Mouse (Mus musculus): ENCODE measurements around the gene Cpxm2. TPM values are rescaled to one million over a fixed set of nuclear protein-coding genes. Genes with fewer than 3 reads are reported as not detected.

Gene Cpxm2
- total and polyA plus RNA-seq, 2 experiments from 2014 or later: 2.4 to 3.1 TPM

- H3K27ac ChIP-seq (ENCODE audit: low read depth, low read length): no peak overlapping the region
These were observed 20.2 kb upstream of the Cpxm2 start for GRCm38 (mm10) chr7:132174787-132175186.

DNA sequence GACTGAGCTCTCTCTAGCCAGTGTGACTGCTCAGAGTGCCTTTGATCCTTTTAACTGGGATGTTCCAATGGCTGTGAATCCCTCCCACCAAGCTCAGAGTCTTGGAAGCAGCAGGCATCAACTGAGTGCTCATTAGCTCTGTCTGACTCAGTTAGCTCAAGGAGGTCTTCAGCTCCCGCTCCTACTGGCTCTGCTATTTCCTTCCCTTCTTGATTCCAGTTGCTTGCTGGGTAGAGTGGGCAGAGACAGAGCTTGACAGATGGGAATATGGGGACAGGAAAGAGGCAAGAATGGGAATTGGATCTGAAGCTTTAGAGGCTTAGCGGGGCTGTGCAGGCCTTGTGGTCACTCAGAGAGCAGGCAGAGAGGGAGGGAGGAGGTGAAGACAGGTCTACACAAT lies 19.8 kb upstream of the Cpxm2 start:
- Histone ChIP-seq H3K36me3 (ENCODE audit: insufficient read depth, low read length) (no peaks in the 10 kb centered on the region), H3K4me1 (ENCODE audit: insufficient read depth, low read length) (peaks cover 6% of the 10 kb centered on the region), H3K4me2 (ENCODE audit: low read depth, low read length, poor library complexity, severe bottlenecking) (no peak overlapping the region), H3K27ac (ENCODE audit: low read depth, low read length) (no peak overlapping the region), H3K9me3 (ENCODE audit: low read length) (no peaks in the 10 kb centered on the region), H3K27me3 (ENCODE audit: insufficient read depth, low read length) (no peaks in the 10 kb centered on the region), H3K9ac (replicated peaks; ENCODE audit: low read length, poor library complexity, severe bottlenecking) (no peak overlapping the region), H3K4me3 (ENCODE audit: low read depth, low read length) (no peak overlapping the region)
- WGBS: 74% methylated on average over 2 of the region's 2 CpGs
- no peak for DNase-seq (ENCODE audit: low spot score)
- no peak for ATAC-seq (ENCODE audit: low FRiP score)
- no peak for TF ChIP-seq CTCF (IDR thresholded peaks at IDR 0.05)

More at GRCm38 (mm10) chr7:132174787-132175186, 20.2 kb upstream of the Cpxm2 start:
- Histone ChIP-seq H3K4me1 (ENCODE audit: insufficient read depth, low read length) (peaks cover 6% of the 10 kb centered on the region), H3K9ac (replicated peaks; ENCODE audit: low read length, poor library complexity, severe bottlenecking) (no peak overlapping the region), H3K4me2 (ENCODE audit: low read depth, low read length, poor library complexity, severe bottlenecking) (no peak overlapping the region), H3K27me3 (ENCODE audit: insufficient read depth, low read length) (no peaks in the 10 kb centered on the region), H3K4me3 (ENCODE audit: low read depth, low read length) (no peak overlapping the region), H3K36me3 (ENCODE audit: insufficient read depth, low read length) (no peaks in the 10 kb centered on the region), H3K9me3 (ENCODE audit: low read length) (no peaks in the 10 kb centered on the region)
- no peak for ATAC-seq (ENCODE audit: low FRiP score)
- no peak for TF ChIP-seq CTCF (IDR thresholded peaks at IDR 0.05)
- no peak for DNase-seq (ENCODE audit: low spot score)
- 75% methylated on average over 5 of the region's 5 CpGs for WGBS

- Histone ChIP-seq H3K9ac (replicated peaks; ENCODE audit: low read length, poor library complexity, severe bottlenecking) (no peak overlapping the region), H3K4me1 (ENCODE audit: insufficient read depth, low read length) (peaks cover 6% of the 10 kb centered on the region), H3K36me3 (ENCODE audit: insufficient read depth, low read length) (no peaks in the 10 kb centered on the region), H3K27ac (ENCODE audit: low read depth, low read length) (peak overlapping the region; percentile 83), H3K4me2 (ENCODE audit: low read depth, low read length, poor library complexity, severe bottlenecking) (no peak overlapping the region), H3K9me3 (ENCODE audit: low read length) (no peaks in the 10 kb centered on the region), H3K27me3 (ENCODE audit: insufficient read depth, low read length) (no peaks in the 10 kb centered on the region), H3K4me3 (ENCODE audit: low read depth, low read length) (no peak overlapping the region)
- DNase-seq (ENCODE audit: low spot score): peak; percentile 78
- ATAC-seq (ENCODE audit: low FRiP score): peak; percentile 54; the same call in 1 of the 2 replicates
- no peak for TF ChIP-seq CTCF (IDR thresholded peaks at IDR 0.05)
- WGBS: 28% methylated on average over 5 of the region's 5 CpGs
These were observed 17.7 kb upstream of the Cpxm2 start for GRCm38 (mm10) chr7:132172220-132172619.

DNA sequence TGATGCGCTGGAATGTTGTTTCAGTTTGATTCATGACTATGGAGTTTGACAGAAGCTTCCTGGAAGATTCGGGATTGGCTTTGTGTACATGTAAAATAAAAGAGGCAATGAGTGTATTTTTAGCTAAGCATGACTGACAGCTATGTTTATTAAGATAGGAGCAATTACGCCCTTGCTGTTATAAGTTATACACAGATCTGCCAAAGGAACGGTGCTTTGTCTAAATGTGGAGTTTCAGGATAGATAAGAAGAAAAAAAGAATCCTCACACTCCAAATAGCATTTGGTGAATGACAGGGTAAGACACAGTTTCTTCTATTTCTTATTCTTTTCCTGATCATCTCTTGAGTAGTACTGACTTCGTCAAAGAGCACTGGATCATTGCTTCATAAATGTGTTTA lies 17.2 kb upstream of the Cpxm2 start:
- ATAC-seq (ENCODE audit: low FRiP score): no peak
- no peak for DNase-seq (ENCODE audit: low spot score)
- 57% methylated on average over 5 of the region's 5 CpGs for WGBS
- Histone ChIP-seq H3K27me3 (ENCODE audit: insufficient read depth, low read length) (no peaks in the 10 kb centered on the region), H3K9me3 (ENCODE audit: low read length) (no peaks in the 10 kb centered on the region), H3K4me1 (ENCODE audit: insufficient read depth, low read length) (peaks cover 6% of the 10 kb centered on the region), H3K36me3 (ENCODE audit: insufficient read depth, low read length) (no peaks in the 10 kb centered on the region), H3K4me2 (ENCODE audit: low read depth, low read length, poor library complexity, severe bottlenecking) (no peak overlapping the region), H3K4me3 (ENCODE audit: low read depth, low read length) (no peak overlapping the region), H3K9ac (replicated peaks; ENCODE audit: low read length, poor library complexity, severe bottlenecking) (no peak overlapping the region), H3K27ac (ENCODE audit: low read depth, low read length) (peak overlapping the region; percentile 19)
- TF ChIP-seq CTCF (IDR thresholded peaks at IDR 0.05): no peak

GRCm38 (mm10) chr7:132169419-132170169 lies 15.1 kb upstream of the Cpxm2 start:
- no peak overlapping the region for H3K9ac ChIP-seq (replicated peaks; ENCODE audit: low read length, poor library complexity, severe bottlenecking)
- H3K27ac ChIP-seq (ENCODE audit: low read depth, low read length): no peak overlapping the region; the same call in 1 of the 2 replicates
- H3K4me3 ChIP-seq (ENCODE audit: low read depth, low read length): no peak overlapping the region
- H3K27me3 ChIP-seq (ENCODE audit: insufficient read depth, low read length): no peaks in the 10 kb centered on the region
- H3K9me3 ChIP-seq (ENCODE audit: low read length): no peaks in the 10 kb centered on the region
- H3K4me1 ChIP-seq (ENCODE audit: insufficient read depth, low read length): peaks cover 6% of the 10 kb centered on the region
- H3K36me3 ChIP-seq (ENCODE audit: insufficient read depth, low read length): no peaks in the 10 kb centered on the region
- no peak for ATAC-seq (ENCODE audit: low FRiP score)
- DNase-seq (ENCODE audit: low spot score): peak; percentile 39
- no peak for TF ChIP-seq CTCF (IDR thresholded peaks at IDR 0.05)
- H3K4me2 ChIP-seq (ENCODE audit: low read depth, low read length, poor library complexity, severe bottlenecking): no peak overlapping the region
- WGBS: 40% methylated on average over 7 of the region's 7 CpGs

DNA sequence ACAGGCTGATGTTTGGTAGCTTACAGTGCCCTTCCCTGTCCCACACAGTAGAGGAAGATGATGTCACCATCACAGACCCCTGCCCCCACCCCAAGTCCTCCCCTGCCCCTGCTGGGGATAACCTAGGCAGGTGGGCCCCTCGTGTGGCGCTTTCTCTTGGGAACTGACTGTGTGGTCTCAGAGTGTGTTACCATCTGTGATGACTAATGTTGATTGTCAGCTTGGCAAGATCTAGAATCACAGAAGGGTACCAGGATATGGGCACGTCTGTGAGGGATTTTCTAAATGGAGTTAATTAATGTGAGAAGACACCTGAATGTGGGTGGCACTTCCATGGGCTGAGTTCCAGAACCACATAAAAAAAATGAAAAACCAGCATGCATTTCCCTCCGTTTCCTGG lies 12.7 kb upstream of the Cpxm2 start:
- Histone ChIP-seq H3K9me3 (ENCODE audit: low read length) (no peaks in the 10 kb centered on the region), H3K4me1 (ENCODE audit: insufficient read depth, low read length) (peaks cover under 1% of the 10 kb centered on the region; the same call in 1 of the 2 replicates), H3K9ac (replicated peaks; ENCODE audit: low read length, poor library complexity, severe bottlenecking) (no peak overlapping the region), H3K27me3 (ENCODE audit: insufficient read depth, low read length) (no peaks in the 10 kb centered on the region), H3K27ac (ENCODE audit: low read depth, low read length) (no peak overlapping the region), H3K36me3 (ENCODE audit: insufficient read depth, low read length) (no peaks in the 10 kb centered on the region), H3K4me2 (ENCODE audit: low read depth, low read length, poor library complexity, severe bottlenecking) (no peak overlapping the region), H3K4me3 (ENCODE audit: low read depth, low read length) (no peak overlapping the region)
- peak; percentile 19 for DNase-seq (ENCODE audit: low spot score)
- no peak for TF ChIP-seq CTCF (IDR thresholded peaks at IDR 0.05)
- no peak for ATAC-seq (ENCODE audit: low FRiP score)
- WGBS: 79% methylated on average over 4 of the region's 4 CpGs
